Mouse (Mus musculus): ENCODE results near the gene Rps23.

DNA sequence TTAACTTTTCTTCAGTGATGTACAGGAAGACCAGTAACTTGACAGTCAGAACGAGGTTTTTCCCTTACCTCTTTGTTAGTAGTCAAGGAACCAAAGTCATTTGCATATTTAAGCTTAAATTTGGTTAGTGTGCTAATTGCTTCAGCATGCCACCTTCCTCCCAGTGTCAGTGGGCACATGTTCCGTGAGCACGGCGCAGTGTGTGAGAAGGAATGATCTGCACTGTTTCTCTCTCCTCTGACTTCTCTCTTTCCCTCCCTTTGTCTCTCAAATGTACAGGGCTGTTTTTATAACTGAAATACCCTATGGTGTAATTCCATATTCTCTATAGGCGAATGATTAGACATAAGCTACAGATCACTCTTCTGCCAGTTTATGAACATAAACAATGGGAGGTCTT is 16.8 kb downstream of the Rps23 start:
- no peak for TF ChIP-seq CTCF (IDR thresholded peaks at IDR 0.05; ENCODE audit: extremely low read depth, insufficient read depth, insufficient read length, insufficient replicate concordance)
- no peak for TF ChIP-seq POLR2A (IDR thresholded peaks at IDR 0.05; ENCODE audit: low read depth, low read length)
